Mouse (Mus musculus) embryo, embryonic 9.5 days (tissue): Measurements from ENCODE around the gene Tnrc6c.

Experiments
- DNase-seq: peaks from one replicate; pipeline ENCODE4 v3.0.0-alpha.2; 2017; ENCODE audit errors: extremely low spot score

The Tnrc6c gene

DNA sequence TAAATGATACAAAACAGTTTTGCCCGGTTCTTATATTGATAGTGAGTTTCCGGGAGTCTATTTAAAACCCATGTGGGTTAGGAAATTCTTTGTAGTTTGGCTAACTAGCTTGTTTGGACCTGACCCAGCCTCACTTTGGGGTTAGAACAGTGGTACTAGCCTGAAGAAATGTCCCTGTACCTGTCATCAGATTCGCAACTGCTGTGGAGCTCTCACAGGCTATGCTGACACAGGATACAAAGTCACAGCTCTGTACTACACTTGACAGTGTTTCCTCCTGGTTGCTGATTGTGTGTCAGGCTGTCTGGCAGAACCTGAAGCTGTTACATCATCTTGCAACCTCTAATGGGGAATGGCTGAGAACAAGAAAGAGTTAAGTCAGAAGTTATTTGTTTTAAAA, 75.3 kb downstream of the Tnrc6c start:
- no peak for DNase-seq

DNA sequence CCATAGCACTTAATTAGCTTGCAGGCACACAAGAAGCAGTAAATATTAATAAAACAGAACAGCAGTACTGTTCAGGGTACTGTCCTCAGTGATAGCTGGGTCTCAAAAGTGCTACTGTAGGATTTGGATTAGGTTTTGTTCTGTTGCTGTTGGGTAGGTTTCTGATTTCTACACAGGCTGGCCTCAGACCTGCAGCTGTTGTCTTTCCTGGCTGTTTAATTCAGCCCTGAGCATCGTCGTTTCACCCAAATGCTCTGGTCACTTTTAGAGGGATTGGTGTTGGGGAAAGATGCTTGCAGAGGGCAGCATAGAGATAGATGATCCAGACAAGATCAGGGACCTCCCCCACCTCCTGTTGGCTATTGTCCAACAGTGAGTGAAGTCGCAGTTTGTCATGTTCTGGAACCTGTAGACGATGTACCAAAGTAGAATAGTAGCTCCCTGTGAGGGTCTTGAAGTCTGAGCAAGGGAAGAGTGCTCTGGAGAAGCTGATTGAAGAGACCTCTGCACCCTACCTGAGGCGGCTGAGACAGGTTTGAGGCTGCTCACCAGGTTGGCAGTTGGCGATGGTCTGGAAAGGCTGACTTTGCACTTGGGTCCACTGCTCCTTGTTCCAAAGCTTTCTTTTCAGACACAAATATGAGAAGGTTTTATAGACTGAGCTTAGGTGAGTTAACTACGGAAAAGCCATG, 75.9 kb downstream of the Tnrc6c start:
- DNase-seq, result no peak

GRCm38 (mm10) chr11:117730490-117730838, 76.4 kb downstream of the Tnrc6c start:
- DNase-seq, result no peak

- DNase-seq, result no peak
These were observed 77.4 kb downstream of the Tnrc6c start for GRCm38 (mm10) chr11:117731470-117731869.

- no peak for DNase-seq
These were observed 82.1 kb downstream of the Tnrc6c start for GRCm38 (mm10) chr11:117736037-117736689.

DNA sequence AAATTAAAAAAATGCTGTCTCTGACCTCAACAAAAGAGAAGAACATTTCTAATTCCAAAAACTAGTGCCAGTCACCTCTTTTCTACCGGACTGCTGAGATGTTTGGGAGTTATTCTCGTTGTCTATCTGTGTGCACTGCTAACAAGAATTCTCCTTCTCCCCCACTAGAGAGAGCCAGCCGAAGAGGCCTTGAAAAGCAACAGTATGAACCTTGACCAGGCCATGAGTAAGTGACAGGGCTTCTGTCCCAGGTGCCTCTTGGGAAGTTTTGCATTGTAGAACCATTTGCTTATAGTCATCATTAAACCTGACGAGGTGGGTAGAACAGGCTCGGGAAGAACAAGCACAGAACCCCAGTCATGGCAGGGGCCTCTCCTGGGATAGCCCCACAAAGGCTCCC, 84.0 kb downstream of the Tnrc6c start:
- no peak for DNase-seq

DNA sequence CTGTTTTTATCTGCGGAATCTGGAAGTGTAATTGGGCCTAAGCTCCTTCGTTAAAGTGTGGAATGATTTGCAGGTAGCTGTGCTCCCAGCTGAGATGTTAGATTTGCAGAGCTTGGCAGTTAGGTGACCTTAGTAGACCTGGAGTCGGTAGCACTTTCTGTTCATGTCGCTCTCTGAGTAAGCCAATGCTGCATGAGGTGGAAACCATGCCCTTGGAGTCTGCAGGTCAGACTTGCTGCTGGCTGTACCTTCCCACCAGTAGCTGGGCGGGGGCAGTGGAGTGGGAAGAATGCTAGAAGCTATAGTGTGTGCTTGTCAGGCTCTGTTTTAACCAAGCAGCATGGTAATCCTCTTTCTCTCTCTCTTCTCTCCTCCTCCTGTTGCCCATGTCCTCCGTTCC, 87.0 kb downstream of the Tnrc6c start:
- no peak for DNase-seq

DNA sequence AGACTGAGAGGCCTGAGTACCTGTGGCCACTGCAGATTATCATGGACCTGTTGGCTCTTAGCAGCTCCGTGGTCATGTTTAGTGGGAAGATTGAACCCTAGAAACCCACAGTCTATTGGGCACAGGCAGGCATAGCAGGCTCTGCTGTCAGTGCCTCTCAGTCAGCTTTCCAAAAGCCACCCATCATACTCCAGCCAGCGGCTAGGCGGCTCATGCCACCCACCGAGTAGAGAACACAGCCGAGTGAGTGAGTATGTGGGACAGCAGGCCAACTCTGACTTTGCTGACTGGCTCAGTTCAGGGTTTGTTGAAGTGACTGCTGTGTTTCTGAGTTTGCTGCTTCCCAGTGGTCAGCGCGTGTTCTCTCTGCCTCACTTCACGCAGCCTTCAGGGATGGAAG, 88.2 kb downstream of the Tnrc6c start:
- no peak for DNase-seq

DNA sequence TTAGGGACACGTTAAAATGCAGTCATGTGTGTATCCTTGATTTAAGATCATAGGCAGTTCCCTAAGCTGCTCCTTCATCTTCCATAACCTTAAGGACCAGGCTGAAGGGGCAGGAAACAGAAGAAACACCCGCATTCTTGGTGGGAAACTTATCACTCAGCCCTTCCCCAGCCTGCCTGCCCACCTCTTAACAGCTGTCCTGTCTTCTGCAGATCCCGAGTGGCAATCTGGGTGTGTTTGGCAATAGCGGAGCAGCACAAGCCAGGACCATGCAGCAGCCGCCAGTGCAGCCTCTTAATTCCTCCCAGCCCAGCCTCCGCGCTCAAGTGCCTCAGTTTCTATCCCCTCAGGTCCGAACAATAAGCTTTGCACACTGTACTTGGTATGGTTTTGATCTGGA, 88.6 kb downstream of the Tnrc6c start:
- DNase-seq, result no peak

- no peak for DNase-seq
These were observed 89.5 kb downstream of the Tnrc6c start for GRCm38 (mm10) chr11:117743454-117744030.

- DNase-seq, result no peak
These were observed 94.5 kb downstream of the Tnrc6c start for GRCm38 (mm10) chr11:117748628-117749027.

- no peak for DNase-seq
These were observed 95.3 kb downstream of the Tnrc6c start for GRCm38 (mm10) chr11:117749414-117749813.

GRCm38 (mm10) chr11:117751544-117751943, 97.5 kb downstream of the Tnrc6c start:
- DNase-seq, result no peak

DNA sequence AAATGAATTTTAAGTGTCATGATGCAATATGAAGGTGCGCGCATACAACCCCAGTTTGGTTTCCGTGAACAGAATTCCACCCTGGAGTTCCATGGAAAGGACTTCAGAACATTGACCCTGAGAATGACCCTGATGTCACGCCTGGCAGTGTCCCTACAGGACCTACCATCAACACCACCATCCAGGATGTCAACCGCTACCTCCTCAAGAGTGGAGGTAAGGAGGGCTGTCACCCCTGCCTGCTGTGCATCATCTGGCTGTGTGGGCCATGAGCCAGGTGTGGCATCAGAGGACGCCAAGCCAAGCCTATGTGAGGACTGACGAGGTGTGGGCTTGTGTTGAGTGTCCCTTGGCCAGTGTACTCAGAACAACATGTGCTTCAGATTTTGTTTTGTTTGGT, 101.8 kb downstream of the Tnrc6c start:
- no peak for DNase-seq

DNA sequence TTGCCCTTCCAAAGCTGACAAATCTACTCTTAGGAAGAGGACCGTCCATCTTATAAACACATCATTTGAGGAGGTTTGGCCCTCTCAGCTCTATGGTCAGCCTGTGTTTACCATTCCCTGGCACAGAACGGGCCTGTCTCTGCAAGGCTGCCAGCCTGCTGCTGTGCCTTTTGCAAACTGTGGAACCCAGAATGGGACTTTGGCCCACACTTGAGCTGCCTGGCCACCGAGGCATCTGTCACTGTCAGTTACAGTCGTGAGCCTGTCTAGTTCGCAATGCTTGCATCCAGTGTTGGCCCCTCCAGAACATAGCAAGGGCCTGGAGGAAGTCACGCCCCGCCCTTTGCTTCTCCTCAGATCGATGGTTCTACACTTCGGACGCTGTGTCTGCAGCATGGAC, 105.2 kb downstream of the Tnrc6c start:
- DNase-seq, result no peak

DNA sequence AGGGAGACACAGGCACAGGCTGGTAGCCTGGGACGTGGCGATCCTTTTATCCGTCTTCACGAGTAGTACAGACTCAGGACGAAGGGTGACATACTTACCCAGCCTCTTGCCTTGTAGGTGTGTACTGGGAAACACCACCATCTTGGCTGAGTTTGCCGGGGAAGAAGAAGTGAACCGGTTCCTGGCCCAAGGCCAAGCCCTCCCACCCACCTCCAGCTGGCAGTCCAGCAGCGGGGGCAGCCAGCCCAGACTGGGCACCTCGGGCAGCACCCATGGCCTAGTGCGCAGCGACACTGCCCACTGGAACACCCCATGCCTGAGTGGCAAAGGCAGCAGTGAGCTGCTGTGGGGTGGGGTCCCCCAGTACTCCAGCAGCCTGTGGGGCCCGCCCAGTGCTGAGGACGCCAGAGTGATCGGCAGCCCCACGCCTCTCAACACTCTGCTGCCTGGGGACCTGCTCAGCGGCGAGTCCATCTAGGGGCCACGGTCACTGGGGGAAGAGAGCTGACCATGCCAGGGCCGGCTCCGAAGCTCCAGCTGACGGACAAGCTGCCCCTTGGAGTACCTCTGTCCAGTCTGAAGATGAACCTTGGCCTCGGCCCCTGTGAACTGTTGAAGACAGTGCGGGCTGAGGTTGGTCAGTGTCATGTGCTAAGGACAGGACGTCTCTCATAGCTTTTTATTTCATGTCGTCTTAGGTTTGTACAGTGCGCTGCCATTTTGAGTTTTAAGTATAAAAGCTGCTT, 106.5 kb downstream of the Tnrc6c start:
- no peak for DNase-seq

DNA sequence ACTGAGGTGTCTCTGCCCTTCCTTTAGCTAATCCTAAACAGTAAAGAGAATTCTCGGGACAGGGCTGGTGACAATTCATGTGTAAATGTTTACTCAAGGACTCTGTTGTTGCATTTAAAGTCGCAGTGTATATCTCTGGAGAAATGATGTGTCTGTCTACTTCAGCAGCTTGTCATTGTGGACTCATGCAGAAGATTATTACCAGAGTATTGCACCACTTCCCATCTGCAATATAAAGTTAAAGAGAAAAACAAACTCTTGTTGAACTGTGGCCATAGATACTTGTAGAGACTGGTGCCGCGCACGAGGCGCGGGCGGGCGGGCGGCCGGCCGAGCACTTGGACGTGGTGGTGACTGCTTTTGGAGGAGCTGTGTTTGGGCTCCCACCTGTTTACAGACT, 107.7 kb downstream of the Tnrc6c start:
- DNase-seq, result no peak

- DNase-seq, result no peak
These were observed 108.2 kb downstream of the Tnrc6c start for GRCm38 (mm10) chr11:117762246-117762645.

DNA sequence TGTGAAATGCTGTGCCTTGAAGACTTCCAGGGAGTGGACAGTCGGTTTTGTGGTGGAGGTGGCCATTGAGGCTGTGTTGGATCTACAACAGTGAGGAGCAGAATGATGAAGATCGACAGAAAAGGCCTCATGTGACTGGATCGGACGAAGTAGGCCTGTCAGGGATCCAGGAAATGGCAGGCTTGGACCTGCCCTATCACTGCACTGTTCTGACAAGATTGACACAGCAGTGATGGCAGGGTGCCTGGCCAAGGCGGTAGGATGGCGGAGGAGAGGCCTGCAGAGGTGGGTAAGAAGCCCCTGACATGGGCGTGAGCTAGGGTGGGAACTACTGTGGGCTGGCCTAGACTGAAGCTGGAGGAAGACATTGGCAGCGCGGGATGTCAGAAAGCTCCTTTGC, 110.2 kb downstream of the Tnrc6c start:
- DNase-seq, result no peak

DNA sequence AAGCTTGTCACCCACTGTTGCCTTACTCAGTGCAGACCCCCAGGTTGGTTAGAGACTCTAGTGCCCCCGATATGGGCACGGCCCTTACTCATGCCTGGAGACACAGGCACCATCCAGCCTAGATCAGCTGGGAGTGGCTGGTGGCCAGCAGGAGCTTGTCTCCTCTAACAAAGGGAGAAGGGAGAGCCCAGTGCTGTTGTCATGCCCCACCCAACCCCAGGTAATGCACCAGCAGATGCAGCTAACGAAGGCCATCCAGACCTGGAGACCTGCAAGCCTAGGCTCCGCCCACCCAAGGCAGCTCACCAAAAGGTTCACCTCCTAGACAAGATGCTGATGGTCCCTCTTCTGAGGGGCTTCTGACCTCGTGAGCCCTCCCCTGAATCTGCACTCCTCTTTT, 111.3 kb downstream of the Tnrc6c start:
- no peak for DNase-seq

DNA sequence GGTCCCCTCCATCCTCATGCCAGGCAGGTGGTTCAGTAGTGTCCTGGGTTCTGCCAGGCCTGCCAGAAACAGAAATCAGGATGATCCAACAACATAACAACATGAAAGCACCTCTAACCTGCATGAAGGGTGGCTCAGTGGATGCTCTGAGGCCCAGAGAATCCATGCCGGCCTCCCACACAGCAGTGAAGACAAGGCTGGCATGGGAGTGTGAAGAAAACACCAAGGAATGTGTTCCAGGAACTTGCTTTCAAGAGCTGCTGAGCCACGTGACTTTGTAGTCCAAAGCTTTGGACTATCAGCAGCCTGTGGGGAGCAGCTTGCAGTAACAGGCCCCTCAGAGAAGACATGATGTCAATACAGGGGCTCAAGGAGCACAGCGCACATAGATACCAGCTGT, 112.2 kb downstream of the Tnrc6c start:
- DNase-seq, result no peak

- no peak for DNase-seq
These were observed 114.9 kb downstream of the Tnrc6c start for GRCm38 (mm10) chr11:117768725-117769682.
